Mouse (Mus musculus) CH12.LX (cell line): Measurements from ENCODE around the gene Rasl10b. TPM values are rescaled to one million over a fixed set of nuclear protein-coding genes. Genes with fewer than 3 reads are reported as not detected.

Source experiments
- DNase-seq: peaks from one replicate; pipeline ENCODE4 v3.0.0-alpha.2; 2013; ENCODE audit errors: extremely low read depth
- H3K27ac ChIP-seq: 2 replicates; pipeline ENCODE4 v1.5.1; 2012; ENCODE audit warnings: low read depth, mild to moderate bottlenecking, control low read depth, moderate library complexity; ENCODE audit not compliant: insufficient read depth
- H3K27me3 ChIP-seq: replicated peaks from 2 replicates; pipeline ENCODE3; 2012; ENCODE audit warnings: inconsistent platforms
- H3K36me3 ChIP-seq, 2 experiments: replicated peaks in 1 of 2; 2 replicates each; pipeline versions ENCODE3 to v1.6.1; 2012; ENCODE audit warnings: inconsistent platforms in 1 of 2, low read length in 1 of 2, mild to moderate bottlenecking in 1 of 2, mixed read lengths in 1 of 2, moderate library complexity in 1 of 2; ENCODE audit not compliant: control insufficient read depth in 1 of 2, insufficient read depth in 1 of 2
- H3K4me1 ChIP-seq, 2 experiments: 2 replicates each; pipeline ENCODE4 v1.6.1; 2012; ENCODE audit warnings: inconsistent platforms in 1 of 2, moderate library complexity in 1 of 2; ENCODE audit not compliant: insufficient read depth in 2 of 2, control insufficient read depth in 1 of 2
- H3K4me2 ChIP-seq: 2 replicates; pipeline ENCODE4 v1.6.1; 2012; ENCODE audit warnings: low read depth, mild to moderate bottlenecking, control low read depth; ENCODE audit not compliant: poor library complexity, insufficient read depth, severe bottlenecking
- H3K4me3 ChIP-seq, 3 experiments: fragments of 150-350 bp in 1 of 3; sonication (generic) in 1 of 3; replicated peaks in 1 of 3; 2 replicates each; pipeline versions ENCODE3 to v1.5.1; 2011 to 2012; ENCODE audit warnings: low read depth in 2 of 3, low read length in 2 of 3, mild to moderate bottlenecking in 2 of 3, moderate library complexity in 2 of 3, control low read depth in 1 of 3, improper control_type of control experiment in 1 of 3, inconsistent platforms in 1 of 3, mixed read lengths in 1 of 3; ENCODE audit not compliant: poor library complexity in 1 of 3
- H3K79me2 ChIP-seq: replicated peaks from 2 replicates; pipeline ENCODE4 v1.6.1; 2012; ENCODE audit warnings: mild to moderate bottlenecking, moderate library complexity; ENCODE audit not compliant: control insufficient read depth, poor library complexity, insufficient read depth, severe bottlenecking; ENCODE audit errors: extremely low read depth
- H3K9ac ChIP-seq: 2 replicates; pipeline ENCODE4 v1.6.1; 2012; ENCODE audit warnings: low read depth, mild to moderate bottlenecking, control low read depth, moderate library complexity; ENCODE audit not compliant: insufficient read depth
- H3K9me3 ChIP-seq: replicated peaks from 2 replicates; pipeline ENCODE3; 2012; ENCODE audit warnings: low read length, inconsistent platforms, mixed read lengths
- BHLHE40 ChIP-seq: IDR thresholded peaks from 2 replicates; pipeline ENCODE4 v1.6.1; 2011; ENCODE audit warnings: mild to moderate bottlenecking, low read depth, low read length, improper control_type of control experiment
- CHD1 ChIP-seq: IDR thresholded peaks from 2 replicates; pipeline ENCODE4 v1.6.1; 2012; ENCODE audit warnings: low read depth, low read length, improper control_type of control experiment, inconsistent platforms
- CTCF ChIP-seq, 2 experiments: IDR thresholded peaks in 1 of 2; conservative IDR thresholded peaks in 1 of 2; 2 replicates each; pipeline ENCODE4 v1.5.1; 2011 to 2012; ENCODE audit warnings: low read depth in 2 of 2, low read length in 2 of 2, improper control_type of control experiment in 1 of 2, inconsistent platforms in 1 of 2, mild to moderate bottlenecking in 1 of 2, moderate library complexity in 1 of 2
- E2F4 ChIP-seq: IDR thresholded peaks from 2 replicates; pipeline ENCODE4 v1.6.1; 2011; ENCODE audit warnings: low read depth, low read length, improper control_type of control experiment; ENCODE audit not compliant: insufficient replicate concordance
- ELF1 ChIP-seq: IDR thresholded peaks from 2 replicates; pipeline ENCODE4 v1.6.1; 2014; ENCODE audit warnings: low read depth, mild to moderate bottlenecking, inconsistent platforms, low read length, improper control_type of control experiment
- EP300 ChIP-seq: IDR thresholded peaks from 2 replicates; pipeline ENCODE4 v1.6.1; 2011; ENCODE audit warnings: low read length, improper control_type of control experiment
- GABPA ChIP-seq: IDR thresholded peaks from 2 replicates; pipeline ENCODE4 v1.6.1; 2012; ENCODE audit warnings: low read depth, low read length, improper control_type of control experiment, inconsistent platforms; ENCODE audit not compliant: insufficient replicate concordance
- HCFC1 ChIP-seq: IDR thresholded peaks from 2 replicates; pipeline ENCODE4 v1.6.1; 2012; ENCODE audit warnings: low read depth, mild to moderate bottlenecking, inconsistent platforms, low read length, improper control_type of control experiment
- JUN ChIP-seq: IDR thresholded peaks from 2 replicates; pipeline ENCODE4 v1.6.1; 2011; ENCODE audit warnings: low read depth, mild to moderate bottlenecking, low read length, improper control_type of control experiment, moderate library complexity; ENCODE audit not compliant: insufficient read depth
- KAT2A ChIP-seq: IDR thresholded peaks from 2 replicates; pipeline ENCODE4 v1.6.1; 2012; ENCODE audit warnings: low read length, improper control_type of control experiment, inconsistent platforms; ENCODE audit not compliant: insufficient replicate concordance
- MAFK ChIP-seq: IDR thresholded peaks from 2 replicates; pipeline ENCODE4 v1.6.1; 2011; ENCODE audit warnings: low read length, improper control_type of control experiment; ENCODE audit not compliant: insufficient replicate concordance
- MAX ChIP-seq: IDR thresholded peaks from 2 replicates; pipeline ENCODE4 v1.6.1; 2011; ENCODE audit warnings: low read length, improper control_type of control experiment
- MEF2A ChIP-seq: IDR thresholded peaks from 2 replicates; pipeline ENCODE4 v1.6.1; 2014; ENCODE audit warnings: low read depth, mild to moderate bottlenecking, inconsistent platforms, low read length, improper control_type of control experiment, borderline replicate concordance
- NELFE ChIP-seq: IDR thresholded peaks from 2 replicates; pipeline ENCODE4 v1.6.1; 2011; ENCODE audit warnings: low read depth, low read length, improper control_type of control experiment
- NRF1 ChIP-seq: IDR thresholded peaks from 2 replicates; pipeline ENCODE4 v1.6.1; 2014; ENCODE audit warnings: low read depth, mild to moderate bottlenecking, inconsistent platforms, low read length, improper control_type of control experiment, moderate library complexity
- RAD21 ChIP-seq: IDR thresholded peaks from 2 replicates; pipeline ENCODE4 v1.6.1; 2011; ENCODE audit warnings: low read depth, mild to moderate bottlenecking, low read length, improper control_type of control experiment, moderate library complexity
- RCOR1 ChIP-seq: conservative IDR thresholded peaks from 2 replicates; pipeline ENCODE4 v1.6.1; 2012; ENCODE audit warnings: low read depth, mild to moderate bottlenecking, inconsistent platforms, low read length, improper control_type of control experiment
- SMC3 ChIP-seq: IDR thresholded peaks from 2 replicates; pipeline ENCODE4 v1.6.1; 2011; ENCODE audit warnings: low read depth, low read length, improper control_type of control experiment
- TBP ChIP-seq: conservative IDR thresholded peaks from 2 replicates; pipeline ENCODE4 v1.6.1; 2011; ENCODE audit warnings: low read depth, low read length, improper control_type of control experiment
- TCF12 ChIP-seq: IDR thresholded peaks from 2 replicates; pipeline ENCODE4 v1.6.1; 2014; ENCODE audit warnings: low read depth, mild to moderate bottlenecking, inconsistent platforms, low read length, improper control_type of control experiment
- UBTF ChIP-seq: IDR thresholded peaks from 2 replicates; pipeline ENCODE4 v1.6.1; 2012; ENCODE audit warnings: low read depth, mild to moderate bottlenecking, inconsistent platforms, low read length, improper control_type of control experiment, moderate library complexity
- USF1 ChIP-seq: IDR thresholded peaks from 2 replicates; pipeline ENCODE4 v1.6.1; 2014; ENCODE audit warnings: low read depth, mild to moderate bottlenecking, inconsistent platforms, low read length, improper control_type of control experiment
- ZMIZ1 ChIP-seq: IDR thresholded peaks from 2 replicates; pipeline ENCODE4 v1.6.1; 2012; ENCODE audit warnings: low read depth, mild to moderate bottlenecking, inconsistent platforms, low read length, improper control_type of control experiment
- dilution Hi-C: fragments of 300-500 bp; cut with MboI; formaldehyde crosslinking; loops from 2 replicates; pipeline ENCODE4 v1.14.3; 2020; ENCODE audit warnings: low sequenced_read_pairs; ENCODE audit not compliant: extremely low pct_unique_long_range_greater_than_20kb, extremely low pct_ligation_motif_present
- in situ Hi-C: fragments of 300-500 bp; cut with MboI; formaldehyde crosslinking; loops from 3 replicates; pipeline ENCODE4 v1.14.3; 2019; ENCODE audit warnings: low sequenced_read_pairs, low pct_ligation_motif_present, low pct_unique_long_range_greater_than_20kb, mixed read lengths
- polyA plus RNA-seq: library from polyadenylated mRNA; unstranded; fragments of >175 nt; gene quantifications from 2 replicates; pipeline ENCODE4 v1.2.1, GENCODE M21; 2012; ENCODE audit warnings: low read depth; ENCODE audit not compliant: insufficient read length
- total RNA-seq, 2 experiments: library from RNA; depleted of rRNA; stranded (reverse); fragments of 300-350 nt in 1 of 2; fragments of >200 nt in 1 of 2; gene quantifications; 2 replicates each; pipeline ENCODE4 v1.2.3; 2012 to 2014

Rasl10b gene
- total and polyA plus RNA-seq, 3 experiments, result 0.42 TPM; not detected in 2

DNA sequence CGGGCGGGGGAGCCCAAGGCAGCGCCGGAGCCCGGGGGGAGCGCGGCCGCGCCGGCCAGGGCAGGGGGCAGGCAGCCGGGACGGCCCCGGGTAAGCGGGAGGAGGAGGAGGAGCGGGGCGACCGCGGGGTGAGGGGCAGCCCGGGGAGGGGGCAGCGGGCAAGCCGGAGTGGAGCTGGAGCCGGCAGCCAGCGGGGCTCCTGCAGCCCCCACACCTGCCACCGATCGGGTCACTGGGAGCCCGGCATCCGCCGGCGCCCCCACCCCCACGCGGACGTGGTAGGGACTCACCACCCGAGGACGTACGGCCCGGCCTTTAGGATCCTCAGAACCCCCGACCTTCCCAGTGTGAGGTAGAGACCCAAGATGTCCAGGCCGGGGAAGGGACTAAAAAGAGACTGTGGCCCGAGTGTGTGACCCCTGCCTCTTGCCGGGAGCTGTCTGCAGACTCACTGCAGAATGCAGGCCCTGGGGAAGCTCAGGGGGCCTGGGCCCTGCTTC is 905 bp downstream of the Rasl10b start:
- Histone ChIP-seq H3K27me3 (peaks cover 35% of the 10 kb centered on the region), H3K36me3 (peaks cover 0 to 10% of the 10 kb centered on the region in 2 experiments), H3K9ac (peak overlapping the region; percentile 17; the same call in 1 of the 2 replicates), H3K4me1 (peaks cover 17 to 35% of the 10 kb centered on the region in 2 experiments), H3K9me3 (no peaks in the 10 kb centered on the region), H3K4me3 (peak overlapping the region in 1 of 3 experiments; percentile 51), H3K79me2 (no peaks in the 10 kb centered on the region), H3K4me2 (peak overlapping the region; percentile 22), H3K27ac (no peak overlapping the region)
- in situ Hi-C loops, result loop anchor here (25.0 kb wide), 1 partner anchor 498 kb away; the partner anchor contains the start of genes Nle1 and Unc45b
- no peak for DNase-seq
- TF ChIP-seq E2F4 (no peak), TBP (no peak), UBTF (no peak), USF1 (no peak), KAT2A (no peak), BHLHE40 (no peak), EP300 (no peak), GABPA (no peak), CHD1 (no peak), ELF1 (no peak), MAX (no peak), CTCF (conservative IDR thresholded peaks at IDR 0.05 in 1 of 2, IDR thresholded peaks at IDR 0.05 in 1 of 2; ENCODE audit: low read depth in 2 of 2, low read length in 2 of 2) (no peak), MAFK (no peak), RCOR1 (no peak), NELFE (no peak), JUN (no peak), NRF1 (no peak), MEF2A (no peak)
- dilution Hi-C loops, result no loop called here

DNA sequence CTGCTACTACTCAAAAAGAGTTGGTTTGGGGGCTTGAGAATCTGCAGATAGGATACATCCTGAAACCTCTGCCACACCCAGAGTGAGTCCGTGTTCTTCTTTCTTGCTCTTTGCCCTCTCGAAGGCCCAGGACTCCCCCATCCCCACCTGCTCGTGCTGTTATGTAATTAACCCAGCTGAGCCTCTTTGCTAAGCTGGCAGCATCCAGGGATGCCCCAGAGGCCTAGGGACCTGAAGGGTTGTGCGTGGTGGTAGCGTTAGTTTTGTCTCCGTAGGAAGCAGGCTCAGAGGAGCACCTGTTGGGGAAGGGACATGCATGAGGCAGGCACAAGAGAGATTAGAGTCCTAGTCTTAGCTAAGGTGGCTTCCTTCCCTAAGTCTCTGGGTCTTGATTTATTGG is 1.6 kb downstream of the Rasl10b start:
- in situ Hi-C loops, result loop anchor here (25.0 kb wide), 1 partner anchor 498 kb away; the partner anchor contains the start of genes Nle1 and Unc45b
- Histone ChIP-seq H3K36me3 (peaks cover 0 to 5% of the 10 kb centered on the region in 2 experiments), H3K27me3 (peaks cover 35% of the 10 kb centered on the region), H3K9me3 (no peaks in the 10 kb centered on the region), H3K9ac (no peak overlapping the region), H3K4me3 (no peak overlapping the region), H3K4me1 (peaks cover 17 to 33% of the 10 kb centered on the region in 2 experiments)
- dilution Hi-C loops, result no loop called here
- TF ChIP-seq HCFC1 (no peak), BHLHE40 (0 out of 2 replicates have a peak, but pooled peaks have one; percentile 8), TCF12 (peak; percentile 0; the same call in 1 of the 2 replicates), SMC3 (no peak), ZMIZ1 (no peak), RAD21 (no peak), TBP (no peak)
- TF ChIP-seq, all 38 proteins: peak for 2
- Histone ChIP-seq H3K79me2 (no peaks in the 10 kb centered on the region), H3K4me2 (no peak overlapping the region), H3K27ac (no peak overlapping the region)
- DNase-seq, result no peak
